Mouse (Mus musculus): ENCODE results near the gene Nek2. TPM values are rescaled to one million over a fixed set of nuclear protein-coding genes. Genes with fewer than 3 reads are reported as not detected.

The Nek2 gene
- polyA plus RNA-seq, 1 experiment from 2014 or later, result 38.7 TPM

Other genes starting within 250 kb of the Nek2 start
- 41.8 and 44.4 TPM in 2 replicates for gene Dtl, start 245.9 kb upstream of the Nek2 start, polyA plus RNA-seq (2015; fragmentation: Nextera tagmentation; extraction: Ambion mirVana)
- gene Ints7, start 245.8 kb upstream of the Nek2 start, polyA plus RNA-seq (2015; fragmentation: Nextera tagmentation; extraction: Ambion mirVana), result 46.8 and 50.5 TPM in 2 replicates
- gene Lpgat1, start 103.6 kb upstream of the Nek2 start, polyA plus RNA-seq (2015; fragmentation: Nextera tagmentation; extraction: Ambion mirVana), result 32.6 and 40.4 TPM in 2 replicates
- gene Slc30a1, start 85.3 kb downstream of the Nek2 start, polyA plus RNA-seq (2015; fragmentation: Nextera tagmentation; extraction: Ambion mirVana), result 4.5 and 4.9 TPM in 2 replicates
- gene Rd3, start 155.9 kb downstream of the Nek2 start, polyA plus RNA-seq (2015; fragmentation: Nextera tagmentation; extraction: Ambion mirVana), result 0.15 and 0.32 TPM in 2 replicates

Data from stomach, embryonic 15.5 days (tissue).